Mouse (Mus musculus) stomach, postnatal 0 days (tissue): ENCODE results near the gene Coro2a.

Source experiments
- CTCF ChIP-seq: IDR thresholded peaks from 2 replicates; pipeline ENCODE4 v1.5.1; 2016; ENCODE audit warnings: antibody characterized with exemption, low read depth, mild to moderate bottlenecking, moderate library complexity
- EP300 ChIP-seq: optimal IDR thresholded peaks from 2 replicates; pipeline ENCODE3; 2016; ENCODE audit warnings: antibody characterized with exemption

DNA sequence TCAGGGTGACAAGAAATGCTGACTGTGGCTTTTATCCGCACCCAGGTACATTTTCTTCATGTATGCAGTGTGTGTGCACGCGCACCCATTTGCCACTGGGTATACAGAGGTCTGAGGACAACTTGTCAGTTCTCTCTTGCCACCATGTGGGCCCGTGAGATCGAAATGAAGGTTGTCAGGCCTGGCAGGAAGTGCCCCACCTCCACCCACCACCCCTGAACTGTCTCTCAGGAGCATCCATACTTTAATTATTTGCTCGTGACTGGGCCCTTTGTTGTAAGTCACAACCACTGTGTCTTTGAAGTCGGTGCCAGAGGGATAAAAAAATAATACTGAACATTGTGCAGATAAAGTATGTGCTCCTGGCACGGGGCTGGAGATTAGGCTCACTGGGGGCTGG lies 51.6 kb downstream of the Coro2a start:
- TF ChIP-seq CTCF = no peak
- no peak for TF ChIP-seq EP300
